Mouse (Mus musculus): ENCODE measurements at regions not wholly inside any gene's neighbourhood (a gene's known extent, or its start where the extent isn't known, plus 50 kb on each side); places are given as distances from the start of the nearest gene placed in this dataset.

- Histone ChIP-seq H3K4me3 (no peak overlapping the region), H3K9me3 (no peaks in the 10 kb centered on the region), H3K27me3 (no peaks in the 10 kb centered on the region), H3K27ac (no peak overlapping the region), H3K9ac (no peak overlapping the region; the same call in 1 of the 2 replicates), H3K4me1 (peaks cover 19% of the 10 kb centered on the region), H3K36me3 (no peaks in the 10 kb centered on the region), H3K4me2 (replicated peaks) (peak overlapping the region; percentile 40)
- no peak for ATAC-seq (ENCODE audit: low FRiP score, low read depth)
- WGBS: 8% methylated on average over 6 of the region's 6 CpGs
Observed at GRCm38 (mm10) chr17:4265946-4266345, 569.9 kb upstream of the Nox3 start.

- WGBS: 7% methylated on average over 5 of the region's 5 CpGs
- H3K4me2 ChIP-seq (replicated peaks): peak overlapping the region; percentile 40
Observed at GRCm38 (mm10) chr17:4266487-4266886, 570.4 kb upstream of the Nox3 start.

GRCm38 (mm10) chr17:4268380-4268779, 572.3 kb upstream of the Nox3 start:
- H3K4me3 ChIP-seq: no peak overlapping the region
- H3K27me3 ChIP-seq: no peaks in the 10 kb centered on the region
- no peak overlapping the region for H3K9ac ChIP-seq
- H3K36me3 ChIP-seq: no peaks in the 10 kb centered on the region
- peaks cover 19% of the 10 kb centered on the region for H3K4me1 ChIP-seq
- H3K9me3 ChIP-seq: no peaks in the 10 kb centered on the region
- WGBS: 79% methylated on average over 5 of the region's 5 CpGs
- ATAC-seq (ENCODE audit: low FRiP score, low read depth): no peak
- H3K4me2 ChIP-seq (replicated peaks): no peak overlapping the region
- no peak overlapping the region for H3K27ac ChIP-seq

More at GRCm38 (mm10) chr17:4266487-4266886, 570.4 kb upstream of the Nox3 start:
- ATAC-seq (ENCODE audit: low FRiP score, low read depth): no peak
- H3K9ac ChIP-seq: no peak overlapping the region
- H3K27me3 ChIP-seq: no peaks in the 10 kb centered on the region
- no peaks in the 10 kb centered on the region for H3K36me3 ChIP-seq
- H3K9me3 ChIP-seq: no peaks in the 10 kb centered on the region
- no peak overlapping the region for H3K27ac ChIP-seq
- H3K4me1 ChIP-seq: peaks cover 19% of the 10 kb centered on the region
- no peak overlapping the region for H3K4me3 ChIP-seq

- no peak for ATAC-seq (ENCODE audit: low FRiP score, low read depth)
- H3K9me3 ChIP-seq: no peaks in the 10 kb centered on the region
- H3K27ac ChIP-seq: no peak overlapping the region
- WGBS: 66% methylated on average over 5 of the region's 5 CpGs
- no peaks in the 10 kb centered on the region for H3K27me3 ChIP-seq
- no peak overlapping the region for H3K4me2 ChIP-seq (replicated peaks)
- no peaks in the 10 kb centered on the region for H3K4me1 ChIP-seq
- no peak overlapping the region for H3K4me3 ChIP-seq
- H3K36me3 ChIP-seq: no peaks in the 10 kb centered on the region
- no peak overlapping the region for H3K9ac ChIP-seq
Observed at GRCm38 (mm10) chr17:4272456-4272855, 576.4 kb upstream of the Nox3 start.

- no peak for ATAC-seq (ENCODE audit: low FRiP score, low read depth)
- WGBS: 66% methylated on average over 4 of the region's 4 CpGs
- H3K27ac ChIP-seq: no peak overlapping the region
Observed at GRCm38 (mm10) chr17:4276722-4277121, 580.7 kb upstream of the Nox3 start.

GRCm38 (mm10) chr17:4278239-4278827, 582.3 kb upstream of the Nox3 start:
- Histone ChIP-seq H3K4me1 (no peaks in the 10 kb centered on the region), H3K27me3 (no peaks in the 10 kb centered on the region), H3K4me3 (no peak overlapping the region), H3K9me3 (no peaks in the 10 kb centered on the region), H3K36me3 (no peaks in the 10 kb centered on the region), H3K4me2 (replicated peaks) (no peak overlapping the region), H3K27ac (no peak overlapping the region), H3K9ac (no peak overlapping the region)
- 58% methylated on average over 4 of the region's 4 CpGs for WGBS
- no peak for ATAC-seq (ENCODE audit: low FRiP score, low read depth)

More at GRCm38 (mm10) chr17:4276722-4277121, 580.7 kb upstream of the Nox3 start:
- no peak overlapping the region for H3K4me2 ChIP-seq (replicated peaks)
- no peaks in the 10 kb centered on the region for H3K27me3 ChIP-seq
- H3K4me3 ChIP-seq: no peak overlapping the region
- no peak overlapping the region for H3K9ac ChIP-seq
- no peaks in the 10 kb centered on the region for H3K9me3 ChIP-seq
- H3K36me3 ChIP-seq: no peaks in the 10 kb centered on the region
- no peaks in the 10 kb centered on the region for H3K4me1 ChIP-seq

- no peaks in the 10 kb centered on the region for H3K4me1 ChIP-seq
- no peak overlapping the region for H3K27ac ChIP-seq
- H3K36me3 ChIP-seq: no peaks in the 10 kb centered on the region
- H3K9ac ChIP-seq: no peak overlapping the region
- H3K27me3 ChIP-seq: no peaks in the 10 kb centered on the region
- WGBS: 85% methylated on average over 5 of the region's 5 CpGs
- no peak overlapping the region for H3K4me3 ChIP-seq
- H3K4me2 ChIP-seq (replicated peaks): no peak overlapping the region
- ATAC-seq (ENCODE audit: low FRiP score, low read depth): no peak
- H3K9me3 ChIP-seq: no peaks in the 10 kb centered on the region
Observed at GRCm38 (mm10) chr17:4281451-4281850, 585.4 kb upstream of the Nox3 start.

- Histone ChIP-seq H3K9ac (no peak overlapping the region), H3K4me3 (no peak overlapping the region), H3K36me3 (no peaks in the 10 kb centered on the region), H3K9me3 (no peaks in the 10 kb centered on the region), H3K4me2 (replicated peaks) (no peak overlapping the region), H3K27me3 (no peaks in the 10 kb centered on the region), H3K27ac (no peak overlapping the region), H3K4me1 (no peaks in the 10 kb centered on the region)
- WGBS: 81% methylated on average over 2 of the region's 2 CpGs
- ATAC-seq (ENCODE audit: low FRiP score, low read depth): no peak
Observed at GRCm38 (mm10) chr17:4291418-4291817, 595.4 kb upstream of the Nox3 start.

GRCm38 (mm10) chr17:4296521-4297155, 600.6 kb upstream of the Nox3 start:
- H3K27ac ChIP-seq: no peak overlapping the region
- H3K4me1 ChIP-seq: peaks cover 6% of the 10 kb centered on the region; the same call in 1 of the 2 replicates
- H3K9ac ChIP-seq: no peak overlapping the region
- no peaks in the 10 kb centered on the region for H3K9me3 ChIP-seq
- no peaks in the 10 kb centered on the region for H3K36me3 ChIP-seq
- H3K4me3 ChIP-seq: no peak overlapping the region
- no peak overlapping the region for H3K4me2 ChIP-seq (replicated peaks)
- WGBS: 65% methylated on average over 6 of the region's 6 CpGs
- no peak for ATAC-seq (ENCODE audit: low FRiP score, low read depth)
- H3K27me3 ChIP-seq: no peaks in the 10 kb centered on the region

- Histone ChIP-seq H3K36me3 (no peaks in the 10 kb centered on the region), H3K4me3 (no peak overlapping the region), H3K27ac (no peak overlapping the region), H3K9ac (no peak overlapping the region), H3K4me1 (peaks cover 6% of the 10 kb centered on the region; the same call in 1 of the 2 replicates), H3K4me2 (replicated peaks) (no peak overlapping the region), H3K9me3 (no peaks in the 10 kb centered on the region), H3K27me3 (no peaks in the 10 kb centered on the region)
- WGBS: 81% methylated on average over 1 of the region's 1 CpGs
- ATAC-seq (ENCODE audit: low FRiP score, low read depth): no peak
Observed at GRCm38 (mm10) chr17:4297156-4297535, 601.1 kb upstream of the Nox3 start.

GRCm38 (mm10) chr17:4301142-4301853, 605.2 kb upstream of the Nox3 start:
- H3K4me1 ChIP-seq: peaks cover 6% of the 10 kb centered on the region; the same call in 1 of the 2 replicates
- no peak overlapping the region for H3K27ac ChIP-seq
- H3K4me3 ChIP-seq: no peak overlapping the region
- H3K9ac ChIP-seq: no peak overlapping the region
- H3K27me3 ChIP-seq: no peaks in the 10 kb centered on the region
- H3K4me2 ChIP-seq (replicated peaks): no peak overlapping the region
- H3K9me3 ChIP-seq: no peaks in the 10 kb centered on the region
- ATAC-seq (ENCODE audit: low FRiP score, low read depth): no peak
- 82% methylated on average over 12 of the region's 12 CpGs for WGBS
- no peaks in the 10 kb centered on the region for H3K36me3 ChIP-seq

GRCm38 (mm10) chr17:4311785-4312379, 615.8 kb upstream of the Nox3 start:
- Histone ChIP-seq H3K9me3 (no peaks in the 10 kb centered on the region), H3K4me1 (no peaks in the 10 kb centered on the region), H3K36me3 (no peaks in the 10 kb centered on the region), H3K27ac (no peak overlapping the region), H3K4me3 (no peak overlapping the region), H3K27me3 (no peaks in the 10 kb centered on the region), H3K9ac (no peak overlapping the region), H3K4me2 (replicated peaks) (no peak overlapping the region)
- ATAC-seq (ENCODE audit: low FRiP score, low read depth): no peak
- 50% methylated on average over 4 of the region's 4 CpGs for WGBS

All from limb, embryonic 13.5 days (tissue).